Mouse (Mus musculus): Measurements from ENCODE around the gene Itga8.

DNA sequence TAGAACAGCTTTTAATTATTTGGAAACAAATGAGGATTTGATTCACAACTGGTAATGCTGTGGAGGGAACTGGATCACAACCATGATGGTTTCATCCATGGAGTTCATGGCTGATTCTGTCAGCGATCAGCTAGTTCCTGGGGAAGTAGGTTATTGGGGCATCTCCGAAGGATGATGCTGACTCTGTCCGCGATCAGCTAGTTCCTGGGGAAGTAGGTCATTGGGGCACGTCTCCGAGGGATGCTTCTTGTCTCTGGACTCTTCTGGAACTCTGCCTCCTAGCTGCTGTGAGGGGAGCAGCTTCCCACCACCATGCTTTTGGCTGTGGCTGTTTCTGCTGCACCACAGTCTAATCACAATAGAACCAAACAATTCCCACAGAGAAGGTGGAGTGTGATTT lies 12.3 kb upstream of the Itga8 start:
- TF ChIP-seq CTCF (IDR thresholded peaks at IDR 0.05; ENCODE audit: insufficient read depth, low read depth, low read length), result no peak
- no peak for TF ChIP-seq POLR2A (IDR thresholded peaks at IDR 0.05; ENCODE audit: insufficient read depth, low read depth, low read length)
